19 mouse cellular contexts compared by ENCODE assay signal in the genomic region with DNA sequence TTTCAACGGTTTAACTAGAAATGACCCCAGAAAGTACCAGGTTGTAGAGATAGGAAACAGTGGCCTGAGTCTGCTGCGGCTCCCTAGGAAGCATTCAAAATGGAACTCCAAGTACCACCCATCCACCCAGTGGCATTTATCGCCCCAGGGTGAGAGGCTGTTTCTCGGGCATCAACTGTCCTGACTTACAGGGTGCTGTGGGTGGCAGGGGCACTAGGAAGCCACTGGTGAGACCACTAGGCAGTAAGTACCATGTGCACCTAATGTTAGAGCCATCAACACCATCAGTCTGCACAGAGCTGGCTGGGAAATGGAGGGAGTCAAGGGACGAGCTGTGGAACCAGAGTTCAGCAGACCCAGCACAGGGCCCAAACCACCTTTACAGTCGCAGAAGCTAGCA. TPM values are rescaled to one million over a fixed set of nuclear protein-coding genes. Genes with fewer than 3 reads are reported as not detected.
DNase-seq lines count a peak whose midpoint lies in the region; ATAC-seq lines count a peak whose summit lies in the region.
"Had no signal": no experiment of that assay in that cellular context is flagged by ENCODE, and none has a peak within 500 bp of the region (broad histone marks: within the 10 kb centered on the region; RNA-seq: fewer than 3 reads in every experiment).

No protein-coding gene starts in this region.

- peak overlapping the region; percentile 23 for H3K4me3 ChIP-seq in megakaryocyte, embryonic 14.5 days (replicated peaks)

- no peak for ATAC-seq in megakaryocyte, adult 5-6 weeks (ENCODE audit: poor library complexity, severe bottlenecking)
- ATAC-seq: activated CD4-positive, CD25-positive, alpha-beta regulatory T cell, adult 4 months; CD4-positive, CD25-positive, alpha-beta regulatory T cell, adult 4 months; Patski had no signal

- H3K36me3 ChIP-seq in megakaryocyte, embryonic 14.5 days (replicated peaks; ENCODE audit: low read length): peaks cover 63% of the 10 kb centered on the region

- no peaks in the 10 kb centered on the region for H3K9me3 ChIP-seq in megakaryocyte, embryonic 14.5 days
- H3K9me3 ChIP-seq: G1E had no signal

- DNase-seq in heart, adult 11 months: peak; percentile 90
- no peak for DNase-seq in heart, adult 18-20 months
- DNase-seq: adrenal gland, adult 2 months; adrenal gland, adult 8-10 months; adrenal gland, postnatal 10 days; adrenal gland, postnatal 14 days; adrenal gland, postnatal 25 days; adrenal gland, postnatal 36 days; B cell, adult 2 months; cerebellum, adult 11 months; cerebellum, adult 11-12 months; cerebellum, adult 18-20 months had no signal

- peaks cover 79% of the 10 kb centered on the region for H3K4me1 ChIP-seq in megakaryocyte, embryonic 14.5 days

- H3K27me3 ChIP-seq in megakaryocyte, embryonic 14.5 days (replicated peaks): peaks cover 4% of the 10 kb centered on the region
- H3K27me3 ChIP-seq: CH12.LX, Patski had no signal

RNA-seq across cellular contexts. Expression of gene E2f3, which starts 25.4 kb away (rescaled TPM):
- total RNA-seq in heart, adult 18-20 months (2021): 1 to 10 TPM; 5.5 to 7.2 TPM
- polyA plus RNA-seq in megakaryocyte, embryonic 14.5 days (2012; ENCODE audit: insufficient read depth, low replicate concordance): 4.0 and 5.2 TPM in 2 replicates
- total RNA-seq in megakaryocyte, adult 5-6 weeks (2015): 7.3 and 7.5 TPM in 2 replicates
- 5.4 TPM in 2 replicates for total RNA-seq in megakaryocyte, adult 5-6 weeks (2017)
